Mouse (Mus musculus): ENCODE measurements around the gene Cdr2. TPM values are rescaled to one million over a fixed set of nuclear protein-coding genes. Genes with fewer than 3 reads are reported as not detected.

Gene Cdr2
- total RNA-seq, 2 experiments from 2014 or later: 12.2 to 13.7 TPM

Other genes with a start within 250 kb of the Cdr2 start
- 1 to 10 TPM; 2.2 to 3.1 TPM for gene Vwa3a, start 243.0 kb downstream of the Cdr2 start, total RNA-seq (2021)
- under 1 TPM; 0.33 to 0.39 TPM for gene Gm5737, start 169.9 kb downstream of the Cdr2 start, total RNA-seq (2021)
- gene Eef2k, start 139.5 kb downstream of the Cdr2 start, total RNA-seq (2021): 10 to 100 TPM; 24.4 to 33.4 TPM
- gene Polr3e, start 64.6 kb downstream of the Cdr2 start, total RNA-seq (2021): 10 to 100 TPM; 22.5 to 23.8 TPM
- under 1 TPM in 1 of 2 experiments, not detected in 1; 0.15 TPM for gene Mfsd13b, start 197 bp upstream of the Cdr2 start, total RNA-seq (2021)
- 100 to 1,000 TPM; 102 to 106 TPM for gene Mettl9, start 52.1 kb upstream of the Cdr2 start, total RNA-seq (2021)
- 1 to 10 TPM; 2.5 to 2.7 TPM for gene Igsf6, start 92.3 kb upstream of the Cdr2 start, total RNA-seq (2021)
- 1 to 10 TPM; 1.1 to 1.2 TPM for gene Otoa, start 99.3 kb upstream of the Cdr2 start, total RNA-seq (2021)

Measured in adrenal gland, postnatal 10 days (tissue).